Mouse (Mus musculus) cerebellum, postnatal 4 days (tissue): ENCODE results near the gene Rab1a.
A peak's percentile ranks its signal among the peaks of the same experiment; 100 is the strongest.
"Not testable (repeated sequence)": the region's sequence is repeated elsewhere in the genome, so short reads cannot be mapped to it uniquely, and the experiment has no call there.

ENCODE experiments used
- DNase-seq, 2 experiments: peaks; one replicate each; pipeline ENCODE4 v3.0.0; 2022; ENCODE audit warnings: low spot score in 2 of 2, mixed read lengths in 1 of 2

Gene Rab1a

DNA sequence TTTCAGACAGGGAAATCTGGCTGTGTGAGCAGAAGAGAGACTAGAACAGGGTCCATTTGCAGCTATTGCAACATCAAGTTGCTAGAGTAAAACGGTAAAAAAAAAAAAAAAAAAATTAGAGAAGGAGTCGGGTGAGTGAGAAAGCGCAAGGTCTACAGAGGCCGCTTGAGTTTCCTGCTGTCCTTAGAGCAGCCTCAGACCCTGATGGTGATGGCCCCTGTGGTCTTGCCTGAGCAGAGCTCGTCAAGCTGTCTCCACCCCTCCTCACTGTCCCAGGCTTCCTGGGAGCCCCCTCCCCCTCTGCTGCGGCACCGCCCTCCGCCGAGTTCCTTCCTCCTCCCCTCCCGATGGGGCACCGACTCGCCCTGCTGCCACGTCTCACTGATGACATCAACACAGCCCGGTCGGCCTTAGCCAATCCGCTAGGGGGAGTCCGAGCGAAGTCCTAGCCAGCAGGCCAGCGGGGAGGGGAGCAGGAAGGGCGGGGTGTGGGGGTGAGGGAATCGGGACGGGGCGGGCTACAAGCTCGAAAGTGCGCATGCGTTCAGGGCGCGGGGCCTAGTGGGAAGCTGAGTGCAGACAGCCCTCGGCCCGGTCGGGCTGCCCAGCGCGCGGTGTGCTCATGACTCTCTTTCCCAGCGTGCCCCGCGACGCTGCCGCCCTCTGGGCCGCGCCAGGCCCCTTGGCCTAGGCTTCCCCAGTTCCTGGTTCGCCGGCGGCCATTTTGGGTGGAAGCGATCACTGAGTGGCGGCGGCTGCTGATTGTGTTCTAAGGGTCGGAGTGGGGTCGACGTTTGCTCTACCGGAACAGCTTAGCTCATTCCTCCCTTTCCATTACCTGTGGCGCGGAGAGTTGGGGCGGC lies at the start of gene Rab1a:
Rab1a (plus strand) TSS at position 720 of the 863 bp plus-strand sequence.
- DNase-seq, result peak; percentile 100

DNA sequence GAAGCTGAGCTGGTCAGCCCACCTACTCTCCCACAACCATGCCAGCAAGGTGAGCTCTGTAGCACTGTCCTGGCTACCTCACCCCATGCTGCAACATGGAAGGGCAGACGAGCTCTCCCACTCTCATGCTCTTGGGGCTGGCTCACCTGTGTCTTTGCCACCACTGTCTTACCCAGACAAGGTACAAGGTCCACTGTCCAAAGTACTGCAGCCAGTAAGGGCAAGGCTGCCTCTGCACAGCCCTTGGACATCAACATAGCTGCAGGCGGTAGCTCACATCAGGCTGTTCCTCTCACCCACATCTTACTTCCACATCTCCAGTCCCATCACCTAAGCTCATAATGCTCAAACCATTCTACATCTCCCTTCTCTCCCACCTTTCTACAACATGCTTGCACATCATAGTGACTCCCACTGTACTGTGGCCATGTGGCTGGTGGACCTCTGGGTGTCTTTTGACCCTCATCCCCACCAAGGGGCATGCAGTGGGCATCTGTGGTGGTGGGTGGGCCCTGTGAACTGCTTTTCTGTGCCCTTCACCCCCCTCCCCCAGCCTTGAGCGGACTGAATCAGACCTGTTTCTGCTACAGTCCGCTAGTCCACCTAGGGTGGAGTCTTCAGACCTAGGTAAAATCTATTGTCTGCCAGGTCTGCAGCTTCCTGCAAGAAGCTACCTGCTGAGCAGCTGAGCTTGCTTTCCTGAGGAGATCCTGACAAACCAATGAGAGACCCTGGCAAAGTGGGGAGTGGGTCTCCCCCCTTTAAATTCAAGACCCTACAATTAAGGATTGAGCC lies 48.9 kb upstream of the Rab1a start:
- no peak for DNase-seq

DNA sequence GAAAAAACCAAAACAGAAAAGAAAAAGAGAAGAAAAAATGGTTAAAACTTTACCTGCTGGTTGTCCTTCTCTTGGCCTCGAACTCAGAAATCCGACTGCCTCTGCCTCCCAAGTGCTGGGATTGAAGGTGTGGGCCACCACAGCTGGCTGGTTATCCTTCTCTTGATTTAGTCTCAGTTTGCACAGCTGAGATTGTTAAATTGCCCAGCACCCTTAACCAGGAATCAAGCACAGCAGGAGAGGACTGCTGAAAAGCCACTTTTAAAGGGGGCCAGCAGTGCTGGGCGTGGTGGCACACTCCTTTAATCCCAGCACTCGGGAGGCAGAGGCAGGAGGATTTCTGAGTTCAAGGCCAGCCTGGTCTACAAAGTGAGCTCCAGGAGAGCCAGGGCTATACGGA lies 47.7 kb upstream of the Rab1a start:
- DNase-seq, result not testable (repeated sequence)

DNA sequence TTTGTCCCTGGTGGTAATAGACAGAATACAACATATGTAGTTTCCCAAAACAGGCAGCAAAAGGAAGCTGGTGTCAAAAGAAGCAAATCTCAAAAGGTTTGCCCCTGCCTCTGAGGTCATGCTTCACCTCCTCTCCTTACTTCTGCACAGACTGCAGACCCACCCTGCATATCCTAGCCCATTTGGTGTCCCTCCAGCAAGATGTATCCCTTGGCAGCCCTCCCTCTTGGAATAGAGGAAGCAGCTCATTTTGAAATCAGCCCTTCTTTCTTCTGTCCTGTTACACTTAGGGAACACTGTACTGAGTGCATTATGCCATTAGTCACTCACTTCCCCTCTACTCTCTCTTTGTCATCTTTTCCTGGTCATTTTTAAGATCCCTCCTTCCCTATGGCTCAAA lies 42.4 kb upstream of the Rab1a start:
- no peak for DNase-seq

DNA sequence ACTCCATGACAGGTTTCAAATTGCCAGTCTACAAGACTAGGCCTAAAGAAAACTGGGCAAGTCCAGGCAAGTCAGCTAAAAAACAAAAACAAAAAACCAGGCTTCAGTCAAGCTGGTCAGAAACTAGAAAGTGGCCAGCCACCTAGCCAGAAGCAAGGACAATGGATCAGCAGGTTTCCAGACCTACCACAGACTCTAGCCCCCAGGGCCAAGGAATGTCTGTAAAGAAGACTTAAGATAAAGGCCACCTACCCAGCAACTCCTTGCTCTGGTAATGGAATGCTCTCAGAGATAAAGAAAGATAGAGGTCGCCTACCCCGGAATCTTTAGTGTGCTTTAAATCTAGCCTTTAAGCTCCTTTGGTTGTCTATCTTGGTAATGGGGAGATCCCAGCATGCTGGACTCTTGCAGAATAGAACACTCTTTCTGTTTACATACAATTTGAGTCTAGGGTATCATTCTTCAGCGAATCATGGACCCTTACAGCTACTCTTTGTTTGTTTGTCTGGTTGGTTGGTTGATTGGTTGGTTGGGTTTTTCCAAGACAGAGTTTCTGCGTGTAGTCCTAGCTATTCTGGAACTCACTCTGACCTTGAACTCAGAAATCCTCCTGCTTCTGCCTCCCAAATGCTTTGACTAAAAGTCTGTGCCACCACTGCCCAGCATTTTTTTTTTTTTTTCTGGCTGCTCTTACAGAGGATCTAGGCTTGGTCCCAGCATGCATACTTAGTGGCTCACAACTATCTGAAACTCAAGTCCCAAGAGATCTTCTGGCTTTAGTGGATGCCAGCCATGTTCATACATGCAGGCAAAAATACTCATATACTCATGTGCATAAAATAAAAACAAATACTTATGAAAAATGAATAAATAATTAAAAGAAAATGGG lies 36.0 kb upstream of the Rab1a start:
- DNase-seq, result no peak

DNA sequence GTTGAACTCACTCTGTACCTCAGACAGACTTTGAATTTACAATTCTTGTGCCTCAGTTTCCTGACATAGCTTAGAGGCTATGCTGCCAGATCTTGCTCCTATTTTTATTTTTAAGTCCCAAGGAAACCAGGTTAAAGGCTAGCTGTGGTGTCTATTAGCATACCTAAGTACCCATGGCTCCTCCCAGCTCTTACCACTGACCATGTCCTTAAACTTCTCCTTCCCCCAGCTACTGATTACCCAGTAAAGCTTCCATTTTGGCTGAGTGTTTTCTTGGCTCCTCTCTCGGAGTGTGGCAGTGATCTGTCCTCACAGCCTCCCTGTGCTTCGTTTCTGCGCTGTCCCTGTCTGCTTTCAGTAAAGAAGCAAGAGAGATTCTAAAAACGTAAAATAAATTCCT lies 35.2 kb upstream of the Rab1a start:
- no peak for DNase-seq

DNA sequence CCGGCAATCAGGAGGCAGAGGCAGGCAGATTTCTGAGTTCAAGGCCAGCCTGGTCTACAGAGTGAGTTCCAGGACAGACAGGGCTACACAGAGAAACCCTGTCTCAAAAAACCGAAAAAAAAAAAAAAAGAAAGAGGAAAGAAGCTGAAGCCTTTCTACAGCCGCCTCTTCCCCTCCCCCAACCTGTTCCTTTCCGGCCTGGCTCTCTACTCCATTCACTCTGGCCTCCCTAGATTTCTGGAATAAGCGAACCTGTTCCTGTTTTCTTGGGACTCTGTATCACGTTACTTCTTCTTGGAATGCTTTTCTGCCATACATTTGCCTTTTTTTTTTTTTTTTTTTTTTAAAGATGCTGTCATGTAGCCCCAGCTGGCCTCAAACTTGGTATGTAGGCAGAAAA lies 34.8 kb upstream of the Rab1a start:
- not testable (repeated sequence) for DNase-seq

DNA sequence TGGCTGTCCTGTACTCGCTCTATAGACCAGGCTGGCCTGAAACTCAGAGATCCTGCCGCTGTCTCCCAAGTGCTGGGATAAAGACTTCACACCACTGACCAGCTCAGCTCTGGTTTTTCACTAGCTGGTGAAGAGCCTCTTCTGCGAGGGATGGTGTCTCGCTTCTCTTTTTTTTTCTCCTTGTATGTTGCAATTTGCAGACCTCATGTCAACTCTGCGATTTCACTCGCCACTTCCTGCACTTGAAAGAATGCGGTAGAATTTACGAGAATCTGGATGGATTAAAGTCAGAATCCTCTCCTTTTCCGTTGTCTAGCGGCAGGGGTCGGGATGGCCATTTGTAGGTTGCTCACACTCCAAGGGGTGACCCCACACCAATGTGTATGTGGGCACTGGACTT lies 32.3 kb upstream of the Rab1a start:
- DNase-seq, result no peak

DNA sequence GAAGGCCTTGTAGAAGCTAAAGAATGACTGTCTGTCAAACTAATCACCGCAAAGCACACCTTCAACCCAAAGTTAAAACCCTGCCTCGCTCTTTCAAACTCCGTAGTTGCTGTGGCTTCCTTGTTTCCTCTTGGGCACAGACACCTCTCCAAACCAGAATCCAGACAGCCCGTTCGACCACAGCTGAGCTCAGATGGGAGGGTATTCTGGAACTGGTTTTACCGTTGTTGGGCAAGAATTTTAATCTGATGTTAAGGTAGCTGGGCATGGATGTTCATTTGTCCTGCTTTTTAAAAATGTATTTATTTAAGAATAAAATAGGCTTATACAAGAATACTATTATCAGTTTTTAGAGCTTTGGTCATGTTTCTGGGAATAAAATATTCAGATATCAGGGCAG lies 14.0 kb upstream of the Rab1a start:
- no peak for DNase-seq

DNA sequence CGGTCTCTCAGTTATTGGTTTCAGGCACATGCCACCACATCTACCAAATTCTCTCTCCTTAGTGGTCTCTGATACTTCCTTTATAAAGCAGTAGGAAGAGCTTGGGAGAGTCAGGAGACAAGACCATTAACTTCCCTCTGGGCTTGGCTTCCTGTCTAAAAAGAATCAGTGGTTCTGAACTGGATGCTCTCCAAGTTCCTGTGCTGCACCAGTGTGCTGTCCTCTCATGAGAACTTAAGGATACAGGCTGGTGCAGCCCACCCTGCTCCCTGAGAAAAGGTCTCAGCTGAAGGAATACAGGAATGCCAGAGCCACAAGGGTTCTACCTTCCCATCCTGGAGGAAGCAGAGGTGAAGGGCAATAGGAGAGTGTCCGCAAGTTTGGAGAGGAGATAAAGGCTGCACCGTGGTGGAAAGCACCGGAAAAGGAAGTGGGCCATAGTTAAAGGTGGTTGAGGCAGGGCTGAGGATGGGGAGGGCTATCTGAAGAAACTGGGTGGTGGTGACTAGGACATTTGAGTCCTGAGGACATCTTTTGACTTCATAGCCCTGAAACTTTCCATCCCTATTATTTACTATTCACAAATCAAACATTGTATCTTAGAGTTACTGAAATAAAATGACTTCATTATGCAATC lies 8.0 kb upstream of the Rab1a start:
- no peak for DNase-seq

DNA sequence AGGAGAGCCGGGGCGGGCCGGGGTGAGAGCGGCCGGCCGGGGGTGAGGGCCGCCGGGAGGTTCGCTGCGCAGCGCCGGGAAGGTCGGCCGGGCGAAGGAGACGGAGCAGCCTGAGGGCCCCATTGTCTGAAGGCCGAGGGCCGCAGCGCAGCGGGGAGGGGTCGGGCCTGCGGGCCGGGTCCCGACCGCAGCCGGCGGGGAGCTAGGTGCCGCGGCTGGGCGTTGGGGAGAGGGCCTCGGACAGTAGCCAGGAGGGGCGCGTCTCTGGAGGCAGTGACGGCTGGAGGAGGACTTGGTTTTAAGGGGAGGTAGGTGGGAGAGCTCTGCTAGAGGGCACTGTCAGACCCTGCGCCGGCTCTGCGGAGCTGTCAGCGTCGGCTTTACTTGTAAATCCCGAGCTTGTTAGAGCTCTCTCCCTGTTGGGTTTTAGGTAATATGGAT lies 449 bp downstream of the Rab1a start:
- DNase-seq, result no peak

DNA sequence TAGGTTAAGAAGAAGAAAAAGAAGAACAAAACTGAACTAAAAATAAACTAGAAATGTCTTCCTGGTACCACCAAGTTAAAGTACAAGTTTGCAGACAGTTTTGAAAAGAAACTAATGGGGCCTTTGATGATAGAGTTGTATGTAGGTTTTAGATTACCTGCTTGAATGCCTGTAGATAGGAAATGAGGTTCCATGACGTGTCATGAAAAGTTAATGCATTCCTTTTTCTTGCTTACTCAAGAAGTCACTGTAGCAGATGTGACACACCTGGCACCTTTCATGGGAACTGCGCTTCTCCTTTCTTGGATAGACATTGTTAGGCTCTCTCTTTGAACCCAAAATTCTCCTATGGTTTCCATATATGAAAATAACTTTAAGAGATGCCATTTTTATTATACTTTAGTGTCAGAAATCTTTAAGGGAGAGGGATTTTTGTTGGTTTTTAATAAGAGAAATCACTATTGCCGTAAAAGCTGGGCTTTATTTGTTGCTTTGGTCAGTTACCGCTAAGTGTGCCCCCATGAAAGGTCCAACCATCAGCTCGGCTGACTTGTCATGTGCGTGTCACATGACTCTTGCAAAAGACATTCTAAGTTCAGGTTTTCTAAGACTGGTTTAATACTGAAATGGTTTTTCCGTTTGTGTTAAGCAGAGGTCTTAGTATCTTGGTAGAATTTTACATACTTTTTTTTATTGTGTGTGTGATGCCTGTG lies 1.2 kb downstream of the Rab1a start:
- no peak for DNase-seq

DNA sequence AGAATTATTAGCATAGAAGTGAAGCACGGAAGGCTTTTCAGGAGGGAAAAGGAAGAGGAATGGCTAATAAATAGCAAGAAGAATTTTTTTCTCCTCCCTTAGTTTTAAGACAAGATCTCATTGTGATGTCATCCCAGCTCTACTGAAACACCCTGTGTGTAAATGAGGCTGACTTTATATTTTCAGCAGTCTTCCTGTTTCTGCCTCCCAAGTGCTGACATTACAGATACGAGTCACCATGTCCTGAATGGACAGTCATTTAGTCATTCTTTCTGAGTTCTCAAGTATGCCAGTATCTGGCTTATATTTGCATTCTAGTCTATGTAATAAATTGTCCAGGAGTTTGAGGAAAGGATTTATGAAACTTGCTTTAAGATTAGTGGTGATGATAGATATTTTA lies 3.1 kb downstream of the Rab1a start:
- DNase-seq, result no peak

DNA sequence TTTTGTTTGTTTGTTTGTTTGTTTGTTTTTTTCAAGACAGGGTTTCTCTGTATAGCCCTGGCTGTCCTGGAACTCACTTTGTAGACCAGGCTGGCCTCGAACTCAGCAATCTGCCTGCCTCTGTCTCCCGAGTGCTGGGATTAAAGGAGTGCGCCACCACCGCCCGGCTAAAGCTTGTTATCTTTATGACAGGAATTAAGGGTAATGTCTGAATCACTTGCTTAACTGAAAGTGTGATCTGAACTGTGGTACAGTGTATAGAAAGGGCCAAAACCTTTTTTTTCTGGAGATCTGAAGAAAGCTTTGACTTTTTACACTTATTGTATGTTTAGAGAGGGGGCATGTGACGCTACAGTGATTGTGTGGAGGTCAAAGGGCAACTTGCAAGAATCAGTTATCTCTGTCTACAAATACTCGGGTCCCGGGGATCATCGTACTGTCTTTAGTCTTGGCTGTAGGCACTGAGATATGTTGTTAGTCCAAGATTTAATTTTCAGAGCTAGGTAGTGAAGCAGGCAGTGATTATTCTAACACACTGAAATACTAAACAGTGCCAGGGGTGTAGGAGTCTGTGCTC lies 3.7 kb downstream of the Rab1a start:
- no peak for DNase-seq

DNA sequence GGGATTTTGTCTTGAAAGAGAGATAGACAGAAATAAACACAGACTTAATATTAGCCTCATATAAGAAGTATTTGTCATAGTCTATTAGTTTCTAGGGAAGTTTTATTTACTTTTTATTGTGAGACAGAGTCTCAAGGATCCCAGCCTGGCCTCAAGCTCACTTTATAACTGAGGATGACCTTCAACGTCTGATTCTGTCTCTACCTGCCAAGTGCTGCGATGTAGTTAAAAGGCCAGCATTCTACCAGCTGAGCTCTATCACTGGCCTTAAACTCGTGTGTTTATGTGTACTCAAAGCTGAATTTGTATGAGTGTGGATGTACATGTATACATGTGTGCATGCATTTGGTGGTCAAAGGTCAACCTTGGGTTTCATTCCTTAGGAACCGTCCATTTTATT lies 4.3 kb downstream of the Rab1a start:
- DNase-seq, result no peak

DNA sequence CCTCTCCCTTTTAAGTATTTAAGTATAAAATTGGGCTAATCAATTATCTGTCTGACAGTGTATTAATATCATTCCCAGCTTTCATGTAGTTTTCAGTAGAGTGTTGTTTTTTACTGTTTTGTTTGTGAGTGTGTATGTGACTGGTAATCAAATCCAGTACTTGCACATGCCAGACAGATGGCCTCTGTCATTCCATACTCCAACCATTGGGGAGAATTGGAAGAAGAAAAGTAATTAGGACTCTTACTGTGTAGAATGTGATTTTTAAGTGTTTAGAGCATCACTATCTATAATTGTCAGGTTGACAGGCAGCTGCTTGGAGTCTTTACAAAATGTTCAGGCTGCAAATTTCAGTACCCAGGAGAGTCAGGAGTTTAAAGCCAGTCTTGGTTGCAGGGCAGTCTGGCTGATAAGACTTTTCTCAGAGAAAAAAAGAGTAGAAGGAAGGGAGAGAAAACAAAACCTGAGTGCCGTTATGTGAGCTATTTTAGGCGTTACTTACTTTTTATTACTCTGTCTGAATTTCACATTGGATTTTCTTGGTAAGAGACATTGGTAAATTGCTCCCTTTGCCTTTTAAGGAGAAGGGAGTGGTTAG lies 5.5 kb downstream of the Rab1a start:
- no peak for DNase-seq

DNA sequence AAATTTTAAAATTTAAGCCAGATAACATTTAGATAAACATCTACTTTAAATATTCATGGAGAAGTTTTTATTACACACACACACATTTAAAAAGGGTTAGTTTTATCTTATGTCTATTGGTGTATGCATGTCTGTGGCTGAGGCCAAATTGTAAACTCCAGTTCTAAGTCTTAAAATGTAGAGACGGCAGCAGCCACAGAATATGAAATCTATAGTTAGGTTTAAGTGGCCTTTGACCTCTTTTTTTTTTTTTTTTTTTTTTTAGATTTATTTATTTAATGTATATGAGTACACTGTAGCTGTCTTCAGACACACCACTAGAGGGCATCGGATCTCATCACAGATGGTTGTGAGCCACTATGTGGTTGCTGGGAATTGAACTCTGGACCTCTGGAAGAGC lies 6.4 kb downstream of the Rab1a start:
- DNase-seq, result no peak

DNA sequence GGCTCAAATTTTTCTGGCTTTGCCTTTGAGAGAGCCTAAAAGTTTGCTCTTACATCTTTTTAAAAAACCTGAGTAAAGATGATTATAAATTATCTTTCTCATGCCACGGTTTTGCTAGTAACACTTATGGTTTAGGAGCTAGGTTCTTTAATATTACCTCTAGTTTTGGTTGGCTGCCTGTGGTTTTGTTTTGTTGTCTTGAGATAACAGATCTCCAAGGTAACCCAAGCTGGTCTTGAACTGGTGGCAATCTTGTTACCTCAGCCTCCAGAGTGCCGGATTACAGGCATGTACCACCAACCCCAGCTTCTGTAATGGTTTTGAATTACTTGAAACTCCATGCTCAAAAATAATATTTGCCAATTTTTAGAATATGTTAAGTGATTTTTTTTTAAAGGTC lies 10.6 kb downstream of the Rab1a start:
- DNase-seq, result no peak

DNA sequence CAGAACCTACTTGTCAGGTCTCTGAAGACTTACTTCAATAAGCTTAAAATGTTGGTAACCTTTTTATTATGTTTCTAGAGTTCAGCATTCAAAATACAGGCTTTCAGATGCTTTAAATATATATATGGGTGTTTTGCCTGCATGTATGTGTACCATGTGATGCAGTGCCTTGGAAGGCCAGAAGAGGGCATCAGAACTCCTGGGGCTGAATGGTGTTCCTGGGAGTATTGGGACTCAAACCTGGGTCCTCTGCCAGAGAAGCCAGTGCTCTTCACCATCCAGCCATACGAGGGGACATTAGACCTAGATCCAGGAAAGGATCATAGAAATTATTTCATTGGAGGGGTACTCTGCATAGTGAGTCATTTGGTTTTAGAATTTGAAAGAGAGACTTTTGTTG lies 13.5 kb downstream of the Rab1a start:
- no peak for DNase-seq

DNA sequence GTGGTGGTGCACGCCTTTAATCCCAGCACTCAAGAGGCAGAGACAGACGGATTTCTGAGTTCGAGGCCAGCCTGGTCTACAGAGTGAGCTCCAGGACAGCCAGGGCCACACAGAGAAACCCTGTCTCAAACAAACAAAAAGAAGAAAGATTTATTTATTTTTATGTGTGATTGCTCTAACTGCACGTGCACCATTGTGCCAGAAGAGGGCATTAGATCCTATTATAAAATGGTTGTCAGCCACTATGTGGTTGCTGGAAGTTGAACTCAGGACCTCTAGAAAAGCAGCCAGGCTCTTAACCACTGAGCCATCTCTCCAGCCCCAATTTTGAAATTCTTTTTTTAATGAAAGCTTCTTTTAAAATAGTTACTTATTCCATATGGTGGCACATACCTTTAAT lies 15.2 kb downstream of the Rab1a start:
- DNase-seq, result no peak
